Mouse (Mus musculus): Measurements from ENCODE around the gene Rerg.
A peak's percentile ranks its signal among the peaks of the same experiment; 100 is the strongest.

The Rerg gene

GRCm38 (mm10) chr6:137170226-137170625 is at the start of gene Rerg:
Gene Rerg (minus strand): TSS chr6:137170497.
- DNase-seq (ENCODE audit: low spot score in 2 of 2) = no peak

GRCm38 (mm10) chr6:137217841-137218463 is 47.7 kb upstream of the Rerg start:
- no peak for DNase-seq (ENCODE audit: low spot score in 2 of 2)

- DNase-seq (ENCODE audit: low spot score in 2 of 2) = no peak
Measured at GRCm38 (mm10) chr6:137211441-137211840, 41.1 kb upstream of the Rerg start.

GRCm38 (mm10) chr6:137210991-137211390 is 40.7 kb upstream of the Rerg start:
- no peak for DNase-seq (ENCODE audit: low spot score in 2 of 2)

GRCm38 (mm10) chr6:137209992-137210391 is 39.7 kb upstream of the Rerg start:
- no peak for DNase-seq (ENCODE audit: low spot score in 2 of 2)

- DNase-seq (ENCODE audit: low spot score in 2 of 2) = no peak
Measured at GRCm38 (mm10) chr6:137207126-137207525, 36.8 kb upstream of the Rerg start.

GRCm38 (mm10) chr6:137205662-137206400 is 35.5 kb upstream of the Rerg start:
- DNase-seq (ENCODE audit: low spot score in 2 of 2) = no peak

- no peak for DNase-seq (ENCODE audit: low spot score in 2 of 2)
Measured at GRCm38 (mm10) chr6:137202661-137203060, 32.4 kb upstream of the Rerg start.

GRCm38 (mm10) chr6:137201578-137201977 is 31.3 kb upstream of the Rerg start:
- DNase-seq (ENCODE audit: low spot score in 2 of 2) = no peak

GRCm38 (mm10) chr6:137201166-137201565 is 30.9 kb upstream of the Rerg start:
- DNase-seq (ENCODE audit: low spot score in 2 of 2) = no peak

GRCm38 (mm10) chr6:137192063-137192462 is 21.8 kb upstream of the Rerg start:
- DNase-seq (ENCODE audit: low spot score in 2 of 2) = no peak

- no peak for DNase-seq (ENCODE audit: low spot score in 2 of 2)
Measured at GRCm38 (mm10) chr6:137191026-137191425, 20.7 kb upstream of the Rerg start.

GRCm38 (mm10) chr6:137190577-137190976 is 20.3 kb upstream of the Rerg start:
- no peak for DNase-seq (ENCODE audit: low spot score in 2 of 2)

- no peak for DNase-seq (ENCODE audit: low spot score in 2 of 2)
Measured at GRCm38 (mm10) chr6:137188375-137188926, 18.2 kb upstream of the Rerg start.

GRCm38 (mm10) chr6:137187426-137187825 is 17.1 kb upstream of the Rerg start:
- no peak for DNase-seq (ENCODE audit: low spot score in 2 of 2)

GRCm38 (mm10) chr6:137180636-137181035 is 10.3 kb upstream of the Rerg start:
- DNase-seq (ENCODE audit: low spot score in 2 of 2) = no peak

GRCm38 (mm10) chr6:137180115-137180514 is 9.8 kb upstream of the Rerg start:
- DNase-seq (ENCODE audit: low spot score in 2 of 2) = no peak

- DNase-seq (ENCODE audit: low spot score in 2 of 2) = no peak
Measured at GRCm38 (mm10) chr6:137179026-137179425, 8.7 kb upstream of the Rerg start.

GRCm38 (mm10) chr6:137170646-137171045 is 349 bp upstream of the Rerg start:
- DNase-seq (ENCODE audit: low spot score in 2 of 2) = no peak

GRCm38 (mm10) chr6:137169171-137169968 is 927 bp downstream of the Rerg start:
- DNase-seq (ENCODE audit: low spot score in 2 of 2) = peak; percentile 67 to 88

GRCm38 (mm10) chr6:137166843-137167242 is 3.5 kb downstream of the Rerg start:
- no peak for DNase-seq (ENCODE audit: low spot score in 2 of 2)

- no peak for DNase-seq (ENCODE audit: low spot score in 2 of 2)
Measured at GRCm38 (mm10) chr6:137163571-137163970, 6.7 kb downstream of the Rerg start.

All from spleen, postnatal 10 days (tissue).